Mouse (Mus musculus) MEL (cell line): ENCODE measurements around the gene Pttg1ip. TPM values are rescaled to one million over a fixed set of nuclear protein-coding genes. Genes with fewer than 3 reads are reported as not detected.
A peak's percentile ranks its signal among the peaks of the same experiment; 100 is the strongest.

Source experiments
- DNase-seq: peaks from one replicate; pipeline ENCODE4 v3.0.0; 2011; ENCODE audit warnings: low read depth, low spot score
- H3K27ac ChIP-seq: 2 replicates; pipeline ENCODE4 v1.5.1; 2012; ENCODE audit warnings: low read depth, mild to moderate bottlenecking, control low read depth, low read length, moderate library complexity; ENCODE audit not compliant: control insufficient read depth
- H3K27me3 ChIP-seq, 2 experiments: fragments of 150-350 bp in 1 of 2; sonication (generic) in 1 of 2; 2 replicates each; pipeline ENCODE4 v1.6.1; 2012; ENCODE audit warnings: low read length in 2 of 2, mild to moderate bottlenecking in 2 of 2, improper control_type of control experiment in 1 of 2, moderate library complexity in 1 of 2; ENCODE audit not compliant: insufficient read depth in 2 of 2, control insufficient read depth in 1 of 2
- H3K36me3 ChIP-seq, 2 experiments: 2 replicates each; pipeline ENCODE4 v1.6.1; 2012 to 2014; ENCODE audit warnings: low read length in 2 of 2, improper control_type of control experiment in 1 of 2, inconsistent platforms in 1 of 2, mild to moderate bottlenecking in 1 of 2; ENCODE audit not compliant: insufficient read depth in 2 of 2, control insufficient read depth in 1 of 2
- H3K4me1 ChIP-seq, 2 experiments: fragments of 150-350 bp in 1 of 2; sonication (generic) in 1 of 2; 2 replicates each; pipeline ENCODE4 v1.6.1; 2012; ENCODE audit warnings: low read length in 2 of 2, improper control_type of control experiment in 1 of 2, mild to moderate bottlenecking in 1 of 2; ENCODE audit not compliant: insufficient read depth in 2 of 2, control insufficient read depth in 1 of 2
- H3K4me3 ChIP-seq, 2 experiments: fragments of 150-350 bp in 1 of 2; sonication (generic) in 1 of 2; 2 replicates each; pipeline ENCODE4 v1.5.1; 2012; ENCODE audit warnings: low read depth in 2 of 2, low read length in 2 of 2, mild to moderate bottlenecking in 2 of 2, moderate library complexity in 2 of 2, control low read depth in 1 of 2, improper control_type of control experiment in 1 of 2; ENCODE audit not compliant: control insufficient read depth in 1 of 2, insufficient read depth in 1 of 2
- H3K79me2 ChIP-seq: 2 replicates; pipeline ENCODE4 v1.6.1; 2012; ENCODE audit warnings: mild to moderate bottlenecking, low read length, moderate library complexity; ENCODE audit not compliant: control insufficient read depth, poor library complexity, insufficient read depth
- H3K9ac ChIP-seq: 2 replicates; pipeline ENCODE4 v1.6.1; 2012; ENCODE audit warnings: low read depth, mild to moderate bottlenecking, control low read depth, low read length, moderate library complexity; ENCODE audit not compliant: control insufficient read depth, poor library complexity, severe bottlenecking
- H3K9me3 ChIP-seq: fragments of 150-350 bp; sonication (generic); replicated peaks from 2 replicates; pipeline ENCODE4 v1.6.1; 2012; ENCODE audit warnings: mild to moderate bottlenecking, low read length, improper control_type of control experiment, moderate library complexity; ENCODE audit not compliant: insufficient read depth
- CTCF ChIP-seq, 3 experiments: IDR thresholded peaks in 2 of 3; conservative IDR thresholded peaks in 1 of 3; 2 replicates each; pipeline ENCODE4 v1.5.1; 2011 to 2012; ENCODE audit warnings: low read length in 3 of 3, low read depth in 2 of 3, mild to moderate bottlenecking in 2 of 3, improper control_type of control experiment in 1 of 3, inconsistent platforms in 1 of 3, mixed read lengths in 1 of 3, moderate library complexity in 1 of 3; ENCODE audit not compliant: control insufficient read depth in 1 of 3, insufficient read depth in 1 of 3, poor library complexity in 1 of 3, severe bottlenecking in 1 of 3
- ELF1 ChIP-seq: IDR thresholded peaks from 2 replicates; pipeline ENCODE4 v1.6.1; 2014; ENCODE audit warnings: low read depth, mild to moderate bottlenecking, inconsistent platforms, low read length, improper control_type of control experiment, moderate library complexity
- KAT2A ChIP-seq: conservative IDR thresholded peaks from 2 replicates; pipeline ENCODE4 v1.6.1; 2012; ENCODE audit warnings: low read depth, low read length, improper control_type of control experiment, inconsistent platforms
- MAFK ChIP-seq: IDR thresholded peaks from 2 replicates; pipeline ENCODE4 v1.6.1; 2011; ENCODE audit warnings: low read depth, mild to moderate bottlenecking, low read length, improper control_type of control experiment, borderline replicate concordance
- POLR2AphosphoS2 ChIP-seq: IDR thresholded peaks from 2 replicates; pipeline ENCODE4 v1.6.1; 2011; ENCODE audit warnings: low read length, improper control_type of control experiment
- POLR2AphosphoS5 ChIP-seq: IDR thresholded peaks from 2 replicates; pipeline ENCODE4 v1.6.1; 2012; ENCODE audit warnings: low read depth, borderline replicate concordance, mild to moderate bottlenecking, inconsistent platforms, low read length, moderate library complexity, mixed read lengths
- RAD21 ChIP-seq: IDR thresholded peaks from 2 replicates; pipeline ENCODE4 v1.6.1; 2011; ENCODE audit warnings: mild to moderate bottlenecking, low read depth, low read length, improper control_type of control experiment
- RCOR1 ChIP-seq: IDR thresholded peaks from 2 replicates; pipeline ENCODE4 v1.6.1; 2012; ENCODE audit warnings: low read depth, mild to moderate bottlenecking, inconsistent platforms, low read length, improper control_type of control experiment
- TAL1 ChIP-seq: IDR thresholded peaks from 2 replicates; pipeline ENCODE4 v1.6.1; 2012; ENCODE audit warnings: mild to moderate bottlenecking, inconsistent platforms, low read length, moderate library complexity, mixed read lengths
- USF1 ChIP-seq: IDR thresholded peaks from 2 replicates; pipeline ENCODE4 v1.6.1; 2014; ENCODE audit warnings: low read depth, mild to moderate bottlenecking, inconsistent platforms, low read length, improper control_type of control experiment, moderate library complexity
- USF2 ChIP-seq, 2 experiments: IDR thresholded peaks; 2 replicates each; pipeline ENCODE4 v1.6.1; 2011 to 2012; ENCODE audit warnings: improper control_type of control experiment in 2 of 2, low read length in 2 of 2, borderline replicate concordance in 1 of 2, inconsistent platforms in 1 of 2, low read depth in 1 of 2, mild to moderate bottlenecking in 1 of 2; ENCODE audit not compliant: insufficient read depth in 1 of 2
- polyA plus RNA-seq, 2 experiments: library from polyadenylated mRNA; stranded (reverse) in 1 of 2; unstranded in 1 of 2; fragments of >175 nt in 1 of 2; fragments of >200 nt in 1 of 2; gene quantifications; 2 replicates each; pipeline versions ENCODE4 v1.2.1 to v1.2.4; 2012; ENCODE audit warnings: low replicate concordance in 2 of 2, low read depth in 1 of 2; ENCODE audit not compliant: insufficient read length in 2 of 2, insufficient read depth in 1 of 2, missing spikeins in 1 of 2
- total RNA-seq: library from RNA; depleted of rRNA; stranded (reverse); fragments of 300-350 nt; gene quantifications from 2 replicates; pipeline ENCODE4 v1.2.3, GENCODE M21; 2012

Gene Pttg1ip
- total and polyA plus RNA-seq, 3 experiments, result 50.4 to 53.1 TPM; not detected in 1

DNA sequence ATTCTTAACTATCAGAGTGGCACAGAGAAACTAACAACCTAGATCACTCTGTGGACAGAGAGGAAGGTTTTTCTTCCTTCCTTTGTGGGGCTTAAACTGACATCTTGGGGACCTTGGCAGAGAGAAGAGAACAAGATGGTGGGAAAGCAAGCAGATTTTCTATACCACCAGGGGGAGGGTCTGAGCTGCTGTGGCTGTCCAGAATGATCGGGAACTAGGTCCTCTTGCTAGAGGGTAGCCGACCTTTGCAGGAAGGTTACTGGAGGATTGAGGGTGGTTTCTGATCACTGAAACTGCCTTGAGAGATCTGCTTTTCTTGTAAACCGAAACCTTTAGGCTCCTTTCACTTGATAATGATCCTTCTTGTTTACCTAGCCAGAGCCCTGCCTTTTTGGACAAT, 9.3 kb upstream of the Pttg1ip start:
- H3K79me2 ChIP-seq, result no peaks in the 10 kb centered on the region
- H3K4me3 ChIP-seq, result no peak overlapping the region
- H3K9ac ChIP-seq, result no peak overlapping the region
- H3K9me3 ChIP-seq, result no peaks in the 10 kb centered on the region
- no peak for DNase-seq
- H3K27ac ChIP-seq, result no peak overlapping the region
- TF ChIP-seq KAT2A (no peak), CTCF (IDR thresholded peaks at IDR 0.05 in 2 of 3, conservative IDR thresholded peaks at IDR 0.05 in 1 of 3; ENCODE audit: control insufficient read depth in 1 of 3, insufficient read depth in 1 of 3, low read depth in 2 of 3, low read length in 3 of 3, poor library complexity in 1 of 3, severe bottlenecking in 1 of 3) (peak in 2 of 3 experiments; percentile 13; a peak in 3 of 6 replicates)
- H3K27me3 ChIP-seq, result no peaks in the 10 kb centered on the region
- H3K36me3 ChIP-seq, result peaks cover 0 to 5% of the 10 kb centered on the region in 2 experiments; a peak in 2 of 4 replicates
- H3K4me1 ChIP-seq, result peaks cover 5 to 13% of the 10 kb centered on the region in 2 experiments

GRCm38 (mm10) chr10:77573162-77573561, 8.4 kb upstream of the Pttg1ip start:
- Histone ChIP-seq H3K27ac (no peak overlapping the region), H3K4me3 (no peak overlapping the region), H3K79me2 (no peaks in the 10 kb centered on the region), H3K27me3 (no peaks in the 10 kb centered on the region), H3K9ac (no peak overlapping the region), H3K4me1 (peaks cover under 1 to 7% of the 10 kb centered on the region in 2 experiments; a peak in 3 of 4 replicates), H3K9me3 (no peaks in the 10 kb centered on the region), H3K36me3 (no peaks in the 10 kb centered on the region)
- no peak for DNase-seq
- no peak for TF ChIP-seq MAFK
- TF ChIP-seq USF2 (IDR thresholded peaks at IDR 0.05; ENCODE audit: borderline replicate concordance in 1 of 2, insufficient read depth in 1 of 2, low read depth in 1 of 2, low read length in 2 of 2), result no peak
- TF ChIP-seq RAD21, result no peak
- no peak for TF ChIP-seq POLR2AphosphoS2
- TF ChIP-seq RCOR1, result no peak
- no peak for TF ChIP-seq POLR2AphosphoS5
- no peak for TF ChIP-seq TAL1
- TF ChIP-seq USF1, result no peak

DNA sequence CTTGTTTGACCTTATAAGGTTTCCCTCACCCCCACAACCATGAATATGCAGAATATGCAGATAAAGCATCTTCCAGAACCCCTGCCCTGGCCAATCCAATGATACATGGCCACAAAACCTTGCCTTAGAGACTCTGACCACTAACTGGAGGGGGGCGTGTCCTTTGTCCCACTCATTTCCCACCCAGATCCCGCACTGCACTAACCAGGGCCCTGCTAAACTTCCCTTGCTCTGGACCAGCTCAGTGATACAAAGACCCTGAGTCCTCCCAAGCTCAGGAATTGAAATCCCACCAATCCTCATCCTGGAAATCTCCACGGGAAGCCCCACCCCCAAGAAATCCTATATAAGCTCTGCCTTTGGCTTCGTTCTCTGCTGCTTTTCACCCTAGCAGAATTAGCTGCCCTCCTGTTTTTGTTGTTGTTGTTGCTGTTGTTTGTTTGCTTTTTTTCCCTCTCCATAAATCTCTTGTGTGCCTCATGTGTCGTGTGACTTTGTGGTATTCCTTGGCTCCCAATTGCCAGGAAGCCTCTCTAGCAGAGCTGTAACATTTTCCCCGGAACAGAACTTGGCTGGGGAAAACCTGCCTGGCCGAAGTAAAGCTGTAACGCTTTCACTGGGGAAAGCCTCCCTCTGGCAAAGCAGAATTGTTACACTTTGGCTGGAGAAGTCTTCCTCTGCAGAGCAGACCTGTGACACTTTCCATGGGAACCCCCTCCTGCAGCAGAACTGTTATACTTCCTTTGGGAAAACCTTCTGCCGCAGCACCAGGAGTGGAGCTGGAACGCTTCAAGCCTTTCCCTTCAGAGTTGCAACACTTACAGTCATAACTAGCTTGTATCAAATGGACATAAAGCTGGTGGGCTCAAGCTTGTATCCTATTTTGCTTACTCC, 1.2 kb upstream of the Pttg1ip start:
- Histone ChIP-seq H3K36me3 (peaks cover 0 to 22% of the 10 kb centered on the region in 2 experiments; a peak in 2 of 4 replicates), H3K9me3 (no peaks in the 10 kb centered on the region), H3K9ac (no peak overlapping the region; the same call in 1 of the 2 replicates), H3K27me3 (no peaks in the 10 kb centered on the region), H3K79me2 (peaks cover 17% of the 10 kb centered on the region), H3K4me3 (peak overlapping the region in 1 of 2 experiments; percentile 60; a peak in 1 of 4 replicates), H3K4me1 (peaks cover 9 to 26% of the 10 kb centered on the region in 2 experiments), H3K27ac (no peak overlapping the region)
- no peak for TF ChIP-seq ELF1
- no peak for DNase-seq
